Mouse (Mus musculus) spleen, postnatal 14 days (tissue): ENCODE results near the gene Herpud1.

Source experiments
- DNase-seq, 2 experiments: peaks; one replicate each; pipeline ENCODE4 v3.0.0; 2021 to 2022; ENCODE audit warnings: low spot score in 2 of 2

Herpud1 gene

DNA sequence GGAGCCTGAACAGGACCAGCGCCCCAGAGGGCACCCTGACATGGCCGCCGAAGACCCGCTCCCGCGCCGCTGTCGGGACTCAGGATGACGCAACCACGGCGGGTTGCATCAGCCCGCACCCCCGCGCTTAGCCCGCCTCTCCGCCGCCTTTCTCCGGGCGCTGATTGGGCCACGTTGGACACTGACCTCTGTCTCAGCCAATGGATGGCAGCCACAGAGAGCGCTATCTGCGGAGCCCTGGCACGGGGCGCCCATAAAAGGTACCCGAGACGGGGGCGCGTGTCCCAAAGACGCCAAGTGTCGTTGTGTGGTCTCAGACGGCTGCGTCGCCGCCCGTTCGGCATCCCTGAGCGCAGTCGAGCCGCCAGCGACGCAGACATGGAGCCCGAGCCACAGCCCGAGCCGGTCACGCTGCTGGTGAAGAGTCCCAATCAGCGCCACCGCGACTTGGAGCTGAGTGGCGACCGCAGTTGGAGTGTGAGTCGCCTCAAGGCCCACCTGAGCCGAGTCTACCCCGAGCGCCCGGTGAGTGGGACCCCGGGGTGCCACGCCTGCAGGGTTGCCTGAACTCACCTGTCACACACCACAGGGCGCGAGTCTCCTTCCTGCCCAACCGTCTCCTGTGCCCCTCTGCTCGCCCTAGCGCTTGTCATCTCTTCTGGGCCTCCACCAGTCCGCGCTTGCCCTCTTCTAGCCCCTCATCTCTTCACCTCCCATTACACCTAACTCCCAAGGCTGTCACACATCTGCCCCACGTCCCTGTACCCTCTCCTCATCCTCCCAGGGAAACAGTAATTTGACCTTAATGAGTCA, at the start of gene Herpud1:
Herpud1 (plus strand) TSS at position 225 of the 813 bp plus-strand sequence.
- DNase-seq = peak; percentile 96 to 98

DNA sequence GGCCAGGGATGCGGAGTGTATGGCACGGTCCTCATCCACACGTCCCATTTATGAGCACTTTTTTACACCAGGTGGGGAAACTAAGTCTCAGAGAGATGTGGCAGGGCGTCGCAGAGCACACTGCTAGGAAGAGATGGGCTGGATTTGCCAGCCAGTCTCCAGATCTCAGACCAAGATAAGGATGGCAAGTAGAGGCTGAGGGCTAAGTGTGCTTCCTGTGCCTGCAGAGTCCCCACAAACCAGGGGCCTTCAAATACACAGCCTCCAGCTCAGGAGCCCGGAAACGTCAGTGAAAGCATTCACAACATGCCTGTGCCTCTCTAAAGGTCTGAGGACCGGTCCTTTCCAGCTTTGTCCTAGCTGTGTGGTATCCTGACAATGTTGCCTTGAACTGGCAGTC, 48.7 kb upstream of the Herpud1 start:
- DNase-seq = no peak

DNA sequence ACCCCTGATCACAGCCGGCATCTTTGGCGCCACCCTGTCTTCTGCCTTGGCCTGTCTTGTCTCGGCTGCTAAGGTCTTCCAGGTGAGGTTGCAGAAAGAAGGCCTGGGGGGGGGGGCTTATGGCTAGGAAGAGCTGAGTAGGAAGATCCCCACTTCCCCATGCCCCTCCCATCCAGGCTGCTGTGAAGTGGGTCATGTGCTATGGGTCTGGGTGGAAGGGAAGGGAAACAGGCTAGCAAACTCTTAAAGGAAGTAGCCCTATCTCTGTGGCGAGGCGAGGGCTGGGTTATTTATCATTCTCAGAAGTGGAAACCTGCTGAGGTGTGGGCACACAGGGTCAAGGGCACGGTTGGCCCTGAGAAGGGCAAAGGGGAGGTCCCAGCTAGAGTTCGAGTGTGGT, 45.4 kb upstream of the Herpud1 start:
- DNase-seq = no peak

DNA sequence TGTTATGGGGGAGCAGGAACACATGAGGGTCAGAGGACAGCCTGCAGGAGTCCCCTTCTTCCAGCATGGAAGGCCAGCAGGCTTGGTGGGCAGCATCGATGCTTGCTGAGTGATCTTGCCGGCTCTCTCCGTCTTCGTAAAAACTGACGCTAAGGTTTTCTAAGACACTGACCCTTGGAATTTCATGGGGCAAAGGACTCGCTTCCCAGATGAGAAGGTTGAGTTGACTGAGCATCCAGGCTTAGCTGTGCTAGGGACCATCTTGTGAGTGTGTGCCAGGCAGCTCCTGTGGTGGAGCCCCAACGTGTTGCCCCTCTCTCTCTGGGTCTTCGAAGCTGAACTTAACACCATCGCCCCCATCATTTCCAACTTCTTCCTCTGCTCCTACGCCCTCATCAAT, 43.5 kb upstream of the Herpud1 start:
- DNase-seq = no peak

DNA sequence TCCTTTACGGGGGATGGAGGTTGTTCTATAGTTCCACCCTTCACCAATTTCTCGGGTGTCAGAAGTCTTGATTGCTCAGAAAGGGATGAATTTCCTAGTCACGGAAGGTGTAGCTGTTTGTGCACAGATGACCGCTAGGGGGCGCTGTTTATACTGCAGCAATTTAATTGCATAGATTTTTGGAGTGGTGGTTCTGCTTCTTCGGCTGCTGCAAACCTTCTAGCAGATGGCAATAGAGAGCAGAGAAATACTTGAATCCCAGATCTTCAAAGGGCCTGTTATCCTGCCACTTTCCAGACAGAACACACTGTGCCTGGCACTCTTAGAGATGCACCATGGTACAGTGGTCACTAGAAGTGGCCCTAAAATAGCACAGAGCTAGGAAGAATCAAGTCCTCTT, 42.9 kb upstream of the Herpud1 start:
- DNase-seq = peak; percentile 50 to 78

DNA sequence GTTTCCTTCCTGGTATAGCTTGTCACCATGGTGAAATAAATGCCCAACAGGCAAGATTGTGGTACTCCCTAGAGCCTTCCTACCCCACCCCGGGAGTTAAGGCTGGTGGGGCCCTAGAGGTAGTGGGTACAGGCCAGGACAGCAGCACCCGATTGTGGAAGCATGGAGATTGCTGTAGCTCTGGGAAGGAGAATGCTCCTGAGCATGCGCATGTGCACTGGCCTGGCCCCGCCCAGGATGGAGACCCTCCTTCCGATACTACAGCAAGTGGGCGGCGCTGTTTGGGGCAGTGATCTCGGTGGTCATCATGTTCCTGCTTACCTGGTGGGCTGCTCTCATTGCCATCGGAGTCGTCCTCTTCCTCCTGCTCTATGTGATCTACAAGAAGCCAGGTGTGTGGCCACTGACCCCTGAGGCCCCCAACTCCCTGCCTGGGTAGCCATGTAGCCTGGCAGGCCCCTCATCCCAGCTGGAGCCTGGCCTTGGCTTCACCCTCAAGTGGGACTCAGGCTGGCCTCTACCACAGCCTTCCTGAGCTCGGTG, 42.4 kb upstream of the Herpud1 start:
- no peak for DNase-seq

DNA sequence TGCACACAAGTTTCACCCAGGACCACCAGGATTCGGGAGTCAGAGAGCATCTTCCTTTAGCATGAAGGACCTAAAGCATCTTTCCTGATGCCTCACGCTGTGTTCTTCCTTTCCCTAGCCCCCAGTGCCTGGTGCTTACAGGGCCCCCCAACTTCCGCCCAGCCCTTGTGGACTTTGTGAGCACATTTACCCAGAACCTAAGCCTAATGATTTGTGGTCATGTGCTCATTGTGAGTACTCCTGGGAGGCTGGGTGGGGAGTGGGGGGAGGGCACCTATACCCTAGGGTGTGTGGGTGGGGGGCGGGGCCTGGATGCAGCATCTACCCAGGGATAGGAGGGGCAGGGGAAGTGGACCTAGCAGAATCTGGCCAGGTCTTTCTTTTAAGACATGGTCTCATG, 40.6 kb upstream of the Herpud1 start:
- DNase-seq = no peak

DNA sequence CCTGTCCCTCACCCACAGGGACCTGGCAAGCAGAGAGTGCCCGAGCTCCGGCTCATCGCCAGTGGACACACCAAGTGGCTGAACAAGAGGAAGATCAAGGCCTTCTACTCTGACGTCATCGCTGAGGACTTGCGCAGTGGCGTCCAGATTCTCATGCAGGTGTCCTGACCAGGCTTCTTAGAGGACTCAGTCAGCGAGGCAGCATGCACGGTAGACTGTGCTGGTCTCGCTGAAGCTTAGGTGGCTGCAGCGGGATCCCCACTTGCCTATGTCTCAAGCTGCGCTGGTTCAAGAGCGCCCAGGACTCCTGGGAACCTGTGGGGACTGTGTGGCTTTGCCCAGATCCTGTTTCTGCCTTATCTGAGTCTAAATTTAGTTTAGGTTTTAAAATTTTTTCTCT, 40.0 kb upstream of the Herpud1 start:
- no peak for DNase-seq

DNA sequence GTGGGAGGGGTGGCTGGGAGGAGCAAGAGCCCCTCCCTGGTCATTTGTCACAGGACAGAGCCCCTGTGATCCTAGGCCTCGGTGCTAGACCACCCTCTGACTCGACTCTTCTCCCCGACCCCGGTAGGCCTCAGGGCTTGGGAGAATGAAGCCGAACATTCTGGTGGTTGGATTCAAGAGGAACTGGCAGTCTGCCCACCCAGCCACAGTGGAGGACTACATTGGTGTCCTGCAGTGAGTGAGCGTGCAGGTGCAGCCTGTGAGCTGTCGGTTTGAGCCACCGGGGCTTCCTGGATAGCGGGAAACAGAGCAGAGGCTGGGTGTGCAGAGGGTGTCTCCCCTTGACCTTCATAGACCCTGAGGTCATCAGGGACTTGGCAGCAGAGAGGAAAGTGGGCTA, 37.8 kb upstream of the Herpud1 start:
- DNase-seq = no peak

DNA sequence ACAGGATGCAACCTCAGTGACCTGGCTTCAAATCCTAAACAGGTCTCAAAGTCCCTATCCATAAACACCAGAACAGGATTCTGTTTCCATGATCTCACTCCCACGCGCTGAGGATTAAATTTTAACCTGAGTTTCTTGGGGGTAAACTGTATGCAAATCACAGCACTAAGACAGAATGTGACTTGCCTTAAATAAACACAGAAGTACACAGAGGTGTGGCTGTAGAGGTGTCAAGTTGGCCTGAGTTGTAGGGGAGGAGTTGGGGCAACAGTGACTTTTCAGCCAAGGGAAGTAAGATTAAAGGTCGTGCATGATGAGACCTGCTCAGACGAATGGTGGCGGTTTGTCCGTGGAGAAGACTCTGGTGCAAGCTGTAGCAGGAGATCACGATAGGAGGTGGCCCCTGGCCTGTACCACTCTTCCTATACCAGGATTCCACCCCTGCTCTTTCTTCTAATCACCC, 32.1 kb upstream of the Herpud1 start:
- no peak for DNase-seq

DNA sequence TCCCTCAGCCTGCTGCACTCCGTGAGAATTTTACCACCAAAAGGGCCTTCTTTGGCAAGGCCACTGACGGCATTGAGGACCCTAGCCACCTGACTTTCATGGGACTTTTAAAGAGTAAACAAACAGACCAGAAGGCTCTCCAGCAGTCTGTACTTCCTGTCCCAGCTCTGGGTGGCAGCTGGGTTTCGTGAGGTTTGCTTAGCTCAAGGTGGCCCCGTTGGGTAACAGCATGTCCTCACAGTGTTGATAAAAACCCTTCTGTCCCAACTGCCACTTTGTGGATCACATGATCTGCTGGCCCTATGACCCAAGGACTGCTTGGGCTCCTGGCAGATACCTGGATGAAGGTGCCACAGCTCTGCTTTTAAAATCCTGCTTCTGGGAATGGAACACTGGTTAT, 31.7 kb upstream of the Herpud1 start:
- DNase-seq = peak in 1 of 2 experiments; percentile 48

DNA sequence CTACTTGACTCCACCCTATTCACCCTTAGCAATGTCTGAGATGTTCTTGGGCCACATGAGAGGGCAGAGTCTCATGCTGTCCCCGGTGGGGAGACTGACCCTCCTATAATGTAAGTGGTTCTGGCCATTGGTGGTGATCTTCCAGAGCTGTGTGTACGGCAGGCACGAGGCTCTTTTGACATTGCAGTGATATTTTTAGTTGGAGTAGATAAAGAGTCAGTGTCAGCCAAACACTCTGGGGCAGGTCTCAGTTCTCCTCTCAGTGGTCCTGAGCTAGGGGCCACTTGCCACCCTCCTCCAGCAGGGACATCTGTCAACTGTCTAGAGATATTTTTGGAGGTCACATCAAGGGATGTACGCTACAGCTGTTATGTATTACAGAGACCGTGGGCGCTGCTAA, 29.0 kb upstream of the Herpud1 start:
- DNase-seq = no peak

DNA sequence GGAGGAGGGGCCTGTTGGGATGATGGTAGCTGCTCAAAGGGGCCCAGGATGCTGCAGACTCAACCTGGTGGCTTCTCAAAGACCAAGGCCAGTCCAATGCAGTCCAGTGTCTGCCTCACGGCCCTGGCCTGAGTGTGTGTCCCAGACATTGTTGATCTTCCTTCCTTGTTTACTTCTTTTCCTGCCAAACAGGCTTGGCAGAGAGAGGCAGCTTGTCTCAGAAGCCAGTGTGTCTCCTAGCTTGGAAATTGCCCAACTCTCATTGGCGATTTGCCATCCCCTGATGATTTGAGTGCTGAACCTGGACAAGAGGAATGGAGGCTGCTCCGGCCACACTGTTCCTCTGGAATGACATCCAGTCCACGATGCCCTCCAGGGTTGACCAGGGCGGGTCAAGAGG, 27.7 kb upstream of the Herpud1 start:
- no peak for DNase-seq

DNA sequence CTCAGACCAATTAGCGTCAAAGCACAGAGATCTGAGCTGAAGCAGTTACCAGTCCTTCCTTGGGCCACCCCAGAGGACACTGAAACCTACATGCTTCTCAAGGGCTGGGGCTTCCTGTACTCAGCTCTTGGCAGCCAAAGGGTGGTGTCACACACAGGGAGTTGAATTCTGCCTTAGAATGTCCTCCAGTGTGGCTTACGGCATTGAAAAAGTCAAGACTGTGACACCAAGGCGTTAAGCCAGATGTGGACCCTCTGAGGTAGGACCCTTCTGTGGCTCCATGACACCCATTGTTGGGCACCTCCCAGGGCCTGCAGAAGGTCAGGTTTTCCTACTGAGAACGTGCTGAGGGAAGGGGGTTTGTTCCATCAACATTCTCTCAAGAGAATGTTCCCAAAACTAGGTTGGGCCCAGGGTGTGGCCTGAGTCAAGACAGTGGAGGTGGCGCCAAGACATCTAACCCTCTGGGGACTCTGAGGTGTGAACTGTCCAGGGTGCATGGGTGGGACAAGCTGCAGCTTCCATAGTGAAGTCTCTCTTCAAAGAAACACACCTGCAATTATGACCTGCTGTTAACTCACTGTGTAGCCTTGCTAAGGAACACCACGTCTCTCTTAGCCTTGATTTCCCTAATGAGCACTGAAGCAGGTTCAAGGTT, 24.3 kb upstream of the Herpud1 start:
- no peak for DNase-seq

DNA sequence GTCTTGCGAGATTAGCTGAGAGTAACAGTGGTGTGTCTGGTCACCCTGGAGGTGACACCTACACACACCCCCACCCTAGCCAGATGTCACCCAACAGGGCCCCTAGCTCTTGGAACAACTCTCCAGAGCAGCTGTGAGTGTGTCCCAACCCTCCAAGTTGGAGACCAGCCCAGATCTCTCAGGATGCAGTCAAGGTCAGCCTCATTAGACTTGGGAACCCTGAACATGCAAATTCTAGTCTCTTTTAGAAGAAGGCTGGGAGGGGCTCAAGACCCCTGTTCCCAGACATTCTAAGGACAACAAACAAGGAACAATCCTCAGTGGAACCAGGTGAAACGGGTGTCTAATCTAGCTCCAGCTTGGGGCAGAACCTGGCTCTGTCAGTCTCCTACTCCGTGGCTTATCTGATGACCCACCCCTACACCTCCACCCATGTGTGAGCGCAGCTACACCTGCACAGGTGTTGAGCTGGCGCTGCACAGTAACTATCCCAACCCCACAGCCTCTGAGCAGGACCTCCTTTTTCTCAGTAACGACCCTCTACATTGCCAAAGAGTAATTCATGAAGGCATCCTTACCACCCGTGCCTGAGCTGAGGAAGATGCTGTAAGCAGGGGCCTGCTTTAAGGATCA, 23.5 kb upstream of the Herpud1 start:
- DNase-seq = no peak

DNA sequence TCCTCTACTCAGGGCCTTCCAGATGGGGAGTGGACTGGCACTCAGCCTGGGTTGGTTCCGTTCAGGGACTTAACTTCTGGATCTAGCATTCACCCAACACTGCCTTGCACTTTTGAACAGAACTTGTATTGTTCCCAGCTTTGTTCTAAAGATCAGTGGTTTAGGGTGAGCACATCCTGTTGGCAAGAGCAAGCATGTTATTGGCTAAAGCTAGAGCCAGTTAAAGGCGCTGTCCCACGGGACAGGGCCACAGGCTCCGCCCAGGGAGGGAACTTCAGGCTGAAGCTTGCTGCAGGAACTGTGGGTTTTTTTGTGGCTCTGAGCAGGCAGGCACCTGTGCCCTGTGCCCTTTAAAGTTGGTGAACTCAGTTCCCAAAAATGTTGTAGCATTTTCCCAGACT, 22.9 kb upstream of the Herpud1 start:
- DNase-seq = peak; percentile 55 to 69

DNA sequence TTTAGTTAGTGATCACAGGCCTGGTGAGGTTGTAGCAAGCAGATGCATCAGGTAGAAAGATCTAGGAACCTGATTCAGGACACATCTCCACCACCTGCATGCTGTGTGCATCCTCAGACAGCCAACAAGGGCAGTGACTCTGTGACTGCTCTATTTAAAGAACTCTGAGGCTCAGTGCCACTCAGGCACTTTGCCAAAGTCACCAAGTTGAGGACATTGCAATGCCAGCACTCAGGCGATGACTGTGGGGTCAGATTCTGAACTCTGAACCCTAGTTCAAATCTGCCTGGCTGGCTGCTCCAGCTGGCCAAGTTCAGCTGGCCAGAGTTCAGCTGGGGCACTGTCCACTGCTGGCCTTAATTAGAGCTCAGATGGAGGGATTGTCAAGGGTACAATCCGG, 22.3 kb upstream of the Herpud1 start:
- DNase-seq = no peak

DNA sequence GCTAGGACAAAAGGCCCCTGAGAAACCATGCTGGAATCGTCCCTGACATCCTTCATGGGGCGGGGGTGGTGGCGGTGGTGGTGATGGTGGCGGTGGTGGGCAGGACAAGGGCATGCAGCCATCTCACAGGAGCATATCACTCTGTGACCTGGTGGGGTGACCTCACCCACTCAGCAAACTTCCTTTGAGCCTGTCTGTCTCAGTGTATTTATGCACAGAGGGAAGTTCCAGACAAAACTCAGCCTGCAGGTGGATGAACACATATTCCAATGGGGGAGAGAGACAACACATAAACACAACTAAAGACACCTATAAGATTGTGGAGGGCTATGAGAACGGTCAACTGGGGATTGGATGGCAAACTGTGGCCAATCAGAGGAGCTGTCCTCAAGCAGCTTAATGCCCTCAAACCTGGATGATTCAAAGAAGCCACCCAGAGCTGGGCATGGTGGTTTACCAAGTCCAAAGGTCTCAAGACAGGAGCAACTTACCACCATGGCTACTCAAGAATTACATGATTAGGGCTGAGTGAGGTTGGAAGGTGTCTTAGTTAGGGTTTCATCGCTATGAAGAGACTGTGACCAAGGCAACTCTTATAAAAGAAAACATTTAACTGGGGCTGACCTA, 21.4 kb upstream of the Herpud1 start:
- no peak for DNase-seq

DNA sequence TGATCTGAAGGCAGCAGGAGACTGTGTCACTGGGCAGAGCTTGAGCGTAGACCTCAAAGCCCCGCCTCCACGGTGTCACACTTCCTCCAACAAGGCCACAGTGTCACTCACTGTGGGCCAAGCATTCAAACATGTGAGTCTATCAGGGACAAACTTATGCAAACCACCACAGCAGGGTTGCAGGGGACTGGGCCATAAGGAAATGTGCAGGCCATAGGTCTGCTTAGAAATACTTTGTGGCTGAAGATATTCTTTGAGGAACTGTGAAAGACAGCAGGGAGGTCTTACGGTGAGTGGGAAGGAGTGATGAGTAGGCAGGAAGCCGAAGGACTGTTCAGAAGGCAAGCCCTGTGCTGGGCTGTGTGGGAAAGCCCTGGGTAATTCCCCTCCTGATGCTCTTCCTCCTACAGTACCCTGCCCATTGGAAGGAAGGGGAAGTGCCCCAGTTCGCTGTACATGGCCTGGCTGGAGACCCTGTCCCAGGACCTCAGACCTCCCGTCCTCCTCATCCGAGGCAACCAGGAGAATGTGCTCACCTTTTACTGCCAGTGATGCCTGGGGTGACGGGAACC, 20.7 kb upstream of the Herpud1 start:
- DNase-seq = peak; percentile 54 to 62

DNA sequence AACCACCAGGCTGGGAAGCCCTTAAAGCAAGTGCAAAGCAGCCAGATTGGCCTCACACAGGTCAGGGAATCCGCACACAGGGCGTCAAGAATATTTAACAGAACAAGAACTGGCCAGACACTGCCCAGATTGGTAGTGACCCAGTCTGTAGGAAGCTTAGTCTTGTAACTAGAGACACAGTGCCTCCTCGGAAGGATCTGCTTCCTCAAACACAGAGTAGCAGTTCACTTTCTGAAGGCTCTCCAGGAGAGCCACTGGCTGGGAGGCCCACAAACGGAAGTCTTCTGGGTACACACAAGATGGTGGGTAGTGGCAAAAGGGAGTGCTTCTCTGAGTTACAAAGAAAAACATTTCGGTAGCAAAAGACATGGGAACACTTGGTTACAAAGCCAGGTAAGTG, 15.4 kb upstream of the Herpud1 start:
- DNase-seq = no peak

DNA sequence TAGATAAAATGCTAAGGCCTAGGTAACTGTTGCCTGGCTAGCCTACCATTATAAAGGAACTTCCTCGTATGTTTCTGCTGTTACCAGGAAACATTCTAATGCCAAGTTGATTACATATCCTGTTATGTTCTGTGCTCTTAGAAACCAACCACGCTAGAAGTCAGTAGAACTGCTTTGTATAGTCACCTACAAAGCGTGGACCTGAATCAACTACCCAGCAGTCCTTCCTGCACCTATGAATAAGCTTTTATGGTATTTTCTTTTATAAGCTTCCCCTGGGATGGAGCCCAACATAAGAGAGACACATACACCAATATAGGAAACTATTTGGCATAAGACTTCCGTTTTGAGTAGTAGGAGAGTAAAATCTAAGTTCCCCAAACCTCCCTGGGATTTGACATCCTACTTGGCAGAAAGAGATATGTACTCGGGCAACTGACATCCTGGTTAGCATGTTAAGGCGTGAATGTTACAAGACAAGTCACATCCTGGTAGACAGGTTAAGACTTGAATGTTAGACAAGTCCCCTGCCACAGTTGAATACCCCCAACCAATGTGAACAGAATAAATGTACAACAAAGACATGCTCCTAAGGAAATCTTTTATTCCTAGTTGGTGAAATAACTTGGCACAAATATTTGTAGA, 13.2 kb upstream of the Herpud1 start:
- DNase-seq = no peak
